Mouse (Mus musculus) CH12.LX (cell line): ENCODE measurements at regions not wholly inside any gene's neighbourhood (a gene's known extent, or its start where the extent isn't known, plus 50 kb on each side); places are given as distances from the start of the nearest gene placed in this dataset.

Experiments
- DNase-seq: peaks from one replicate; pipeline ENCODE4 v3.0.0-alpha.2; 2013; ENCODE audit errors: extremely low read depth
- H3K27ac ChIP-seq: 2 replicates; pipeline ENCODE4 v1.5.1; 2012; ENCODE audit warnings: low read depth, mild to moderate bottlenecking, control low read depth, moderate library complexity; ENCODE audit not compliant: insufficient read depth
- H3K27me3 ChIP-seq: replicated peaks from 2 replicates; pipeline ENCODE3; 2012; ENCODE audit warnings: inconsistent platforms
- H3K36me3 ChIP-seq, 2 experiments: replicated peaks in 1 of 2; 2 replicates each; pipeline versions ENCODE3 to v1.6.1; 2012; ENCODE audit warnings: inconsistent platforms in 1 of 2, low read length in 1 of 2, mild to moderate bottlenecking in 1 of 2, mixed read lengths in 1 of 2, moderate library complexity in 1 of 2; ENCODE audit not compliant: control insufficient read depth in 1 of 2, insufficient read depth in 1 of 2
- H3K4me1 ChIP-seq, 2 experiments: 2 replicates each; pipeline ENCODE4 v1.6.1; 2012; ENCODE audit warnings: inconsistent platforms in 1 of 2, moderate library complexity in 1 of 2; ENCODE audit not compliant: insufficient read depth in 2 of 2, control insufficient read depth in 1 of 2
- H3K4me2 ChIP-seq: 2 replicates; pipeline ENCODE4 v1.6.1; 2012; ENCODE audit warnings: low read depth, mild to moderate bottlenecking, control low read depth; ENCODE audit not compliant: poor library complexity, insufficient read depth, severe bottlenecking
- H3K4me3 ChIP-seq, 3 experiments: fragments of 150-350 bp in 1 of 3; sonication (generic) in 1 of 3; replicated peaks in 1 of 3; 2 replicates each; pipeline versions ENCODE3 to v1.5.1; 2011 to 2012; ENCODE audit warnings: low read depth in 2 of 3, low read length in 2 of 3, mild to moderate bottlenecking in 2 of 3, moderate library complexity in 2 of 3, control low read depth in 1 of 3, improper control_type of control experiment in 1 of 3, inconsistent platforms in 1 of 3, mixed read lengths in 1 of 3; ENCODE audit not compliant: poor library complexity in 1 of 3
- H3K79me2 ChIP-seq: replicated peaks from 2 replicates; pipeline ENCODE4 v1.6.1; 2012; ENCODE audit warnings: mild to moderate bottlenecking, moderate library complexity; ENCODE audit not compliant: control insufficient read depth, poor library complexity, insufficient read depth, severe bottlenecking; ENCODE audit errors: extremely low read depth
- H3K9ac ChIP-seq: 2 replicates; pipeline ENCODE4 v1.6.1; 2012; ENCODE audit warnings: low read depth, mild to moderate bottlenecking, control low read depth, moderate library complexity; ENCODE audit not compliant: insufficient read depth
- H3K9me3 ChIP-seq: replicated peaks from 2 replicates; pipeline ENCODE3; 2012; ENCODE audit warnings: low read length, inconsistent platforms, mixed read lengths
- BHLHE40 ChIP-seq: IDR thresholded peaks from 2 replicates; pipeline ENCODE4 v1.6.1; 2011; ENCODE audit warnings: mild to moderate bottlenecking, low read depth, low read length, improper control_type of control experiment
- CHD1 ChIP-seq: IDR thresholded peaks from 2 replicates; pipeline ENCODE4 v1.6.1; 2012; ENCODE audit warnings: low read depth, low read length, improper control_type of control experiment, inconsistent platforms
- CHD2 ChIP-seq: IDR thresholded peaks from 2 replicates; pipeline ENCODE4 v1.6.1; 2011; ENCODE audit warnings: low read length, improper control_type of control experiment
- CTCF ChIP-seq, 2 experiments: IDR thresholded peaks in 1 of 2; conservative IDR thresholded peaks in 1 of 2; 2 replicates each; pipeline ENCODE4 v1.5.1; 2011 to 2012; ENCODE audit warnings: low read depth in 2 of 2, low read length in 2 of 2, improper control_type of control experiment in 1 of 2, inconsistent platforms in 1 of 2, mild to moderate bottlenecking in 1 of 2, moderate library complexity in 1 of 2
- E2F4 ChIP-seq: IDR thresholded peaks from 2 replicates; pipeline ENCODE4 v1.6.1; 2011; ENCODE audit warnings: low read depth, low read length, improper control_type of control experiment; ENCODE audit not compliant: insufficient replicate concordance
- ELF1 ChIP-seq: IDR thresholded peaks from 2 replicates; pipeline ENCODE4 v1.6.1; 2014; ENCODE audit warnings: low read depth, mild to moderate bottlenecking, inconsistent platforms, low read length, improper control_type of control experiment
- ETS1 ChIP-seq: conservative IDR thresholded peaks from 2 replicates; pipeline ENCODE4 v1.6.1; 2012; ENCODE audit warnings: low read depth, mild to moderate bottlenecking, inconsistent platforms, low read length, improper control_type of control experiment, moderate library complexity
- GABPA ChIP-seq: IDR thresholded peaks from 2 replicates; pipeline ENCODE4 v1.6.1; 2012; ENCODE audit warnings: low read depth, low read length, improper control_type of control experiment, inconsistent platforms; ENCODE audit not compliant: insufficient replicate concordance
- JUN ChIP-seq: IDR thresholded peaks from 2 replicates; pipeline ENCODE4 v1.6.1; 2011; ENCODE audit warnings: low read depth, mild to moderate bottlenecking, low read length, improper control_type of control experiment, moderate library complexity; ENCODE audit not compliant: insufficient read depth
- JUND ChIP-seq: conservative IDR thresholded peaks from 2 replicates; pipeline ENCODE4 v1.6.1; 2011; ENCODE audit warnings: low read depth, low read length, improper control_type of control experiment
- MAFK ChIP-seq: IDR thresholded peaks from 2 replicates; pipeline ENCODE4 v1.6.1; 2011; ENCODE audit warnings: low read length, improper control_type of control experiment; ENCODE audit not compliant: insufficient replicate concordance
- MAX ChIP-seq: IDR thresholded peaks from 2 replicates; pipeline ENCODE4 v1.6.1; 2011; ENCODE audit warnings: low read length, improper control_type of control experiment
- MAZ ChIP-seq: IDR thresholded peaks from 2 replicates; pipeline ENCODE4 v1.6.1; 2012; ENCODE audit warnings: low read depth, mild to moderate bottlenecking, inconsistent platforms, low read length, improper control_type of control experiment, moderate library complexity
- MEF2A ChIP-seq: IDR thresholded peaks from 2 replicates; pipeline ENCODE4 v1.6.1; 2014; ENCODE audit warnings: low read depth, mild to moderate bottlenecking, inconsistent platforms, low read length, improper control_type of control experiment, borderline replicate concordance
- MXI1 ChIP-seq: IDR thresholded peaks from 2 replicates; pipeline ENCODE4 v1.6.1; 2011; ENCODE audit warnings: mild to moderate bottlenecking, low read depth, low read length, improper control_type of control experiment
- NRF1 ChIP-seq: IDR thresholded peaks from 2 replicates; pipeline ENCODE4 v1.6.1; 2014; ENCODE audit warnings: low read depth, mild to moderate bottlenecking, inconsistent platforms, low read length, improper control_type of control experiment, moderate library complexity
- PAX5 ChIP-seq: IDR thresholded peaks from 2 replicates; pipeline ENCODE4 v1.6.1; 2012; ENCODE audit warnings: low read length, inconsistent platforms, mixed read lengths
- POLR2A ChIP-seq: IDR thresholded peaks from 2 replicates; pipeline ENCODE4 v1.6.1; 2011; ENCODE audit warnings: low read depth, mild to moderate bottlenecking, improper control_type of control experiment, low read length
- RAD21 ChIP-seq: IDR thresholded peaks from 2 replicates; pipeline ENCODE4 v1.6.1; 2011; ENCODE audit warnings: low read depth, mild to moderate bottlenecking, low read length, improper control_type of control experiment, moderate library complexity
- RCOR1 ChIP-seq: conservative IDR thresholded peaks from 2 replicates; pipeline ENCODE4 v1.6.1; 2012; ENCODE audit warnings: low read depth, mild to moderate bottlenecking, inconsistent platforms, low read length, improper control_type of control experiment
- SIN3A ChIP-seq: IDR thresholded peaks from 2 replicates; pipeline ENCODE4 v1.6.1; 2012; ENCODE audit warnings: low read length, improper control_type of control experiment, inconsistent platforms
- SMC3 ChIP-seq: IDR thresholded peaks from 2 replicates; pipeline ENCODE4 v1.6.1; 2011; ENCODE audit warnings: low read depth, low read length, improper control_type of control experiment
- TBP ChIP-seq: conservative IDR thresholded peaks from 2 replicates; pipeline ENCODE4 v1.6.1; 2011; ENCODE audit warnings: low read depth, low read length, improper control_type of control experiment
- TCF12 ChIP-seq: IDR thresholded peaks from 2 replicates; pipeline ENCODE4 v1.6.1; 2014; ENCODE audit warnings: low read depth, mild to moderate bottlenecking, inconsistent platforms, low read length, improper control_type of control experiment
- UBTF ChIP-seq: IDR thresholded peaks from 2 replicates; pipeline ENCODE4 v1.6.1; 2012; ENCODE audit warnings: low read depth, mild to moderate bottlenecking, inconsistent platforms, low read length, improper control_type of control experiment, moderate library complexity
- USF1 ChIP-seq: IDR thresholded peaks from 2 replicates; pipeline ENCODE4 v1.6.1; 2014; ENCODE audit warnings: low read depth, mild to moderate bottlenecking, inconsistent platforms, low read length, improper control_type of control experiment
- USF2 ChIP-seq: conservative IDR thresholded peaks from 2 replicates; pipeline ENCODE4 v1.6.1; 2011; ENCODE audit warnings: low read depth, low read length, improper control_type of control experiment
- ZC3H11A ChIP-seq: IDR thresholded peaks from 2 replicates; pipeline ENCODE4 v1.6.1; 2012; ENCODE audit warnings: low read depth, mild to moderate bottlenecking, inconsistent platforms, low read length, improper control_type of control experiment
- dilution Hi-C: fragments of 300-500 bp; cut with MboI; formaldehyde crosslinking; loops from 2 replicates; pipeline ENCODE4 v1.14.3; 2020; ENCODE audit warnings: low sequenced_read_pairs; ENCODE audit not compliant: extremely low pct_unique_long_range_greater_than_20kb, extremely low pct_ligation_motif_present
- in situ Hi-C: fragments of 300-500 bp; cut with MboI; formaldehyde crosslinking; loops from 3 replicates; pipeline ENCODE4 v1.14.3; 2019; ENCODE audit warnings: low sequenced_read_pairs, low pct_ligation_motif_present, low pct_unique_long_range_greater_than_20kb, mixed read lengths

DNA sequence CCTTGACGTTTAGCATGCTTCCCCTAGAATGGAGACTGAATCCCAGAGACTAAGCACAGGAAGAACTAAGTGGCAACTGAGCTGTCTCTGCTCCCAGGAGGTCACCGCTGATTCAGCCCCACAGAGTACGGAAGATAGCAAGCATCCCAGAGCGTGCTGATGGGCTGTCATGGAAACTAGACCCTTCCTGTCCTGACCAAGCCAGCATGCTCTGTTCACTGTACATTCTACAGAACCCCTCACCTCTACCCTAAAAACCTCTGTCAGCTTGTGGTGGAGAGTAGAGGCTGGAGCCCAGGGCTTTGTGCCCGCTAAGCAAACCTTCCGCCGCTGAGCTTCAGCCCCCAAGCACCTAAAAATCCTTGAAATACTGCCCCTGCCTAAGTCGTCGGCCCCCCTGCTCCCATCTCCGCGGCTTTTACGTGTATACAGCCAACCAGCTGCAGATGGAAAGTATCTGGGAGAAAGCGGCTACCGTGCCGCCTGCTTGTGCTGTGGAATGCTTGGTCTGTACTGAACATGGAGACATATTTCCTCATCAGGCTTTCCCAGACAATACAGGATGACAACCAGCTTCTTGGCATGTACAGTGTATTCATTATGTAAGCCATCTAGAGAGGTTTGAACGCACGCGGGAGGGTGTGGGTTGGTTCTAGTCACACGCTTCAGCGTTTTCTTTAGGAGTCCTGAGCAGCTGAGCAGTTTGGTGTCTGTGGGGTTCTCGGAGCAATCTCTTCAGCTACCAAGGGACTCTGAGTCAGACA, 237.1 kb downstream of the Tshz3 start:
- Histone ChIP-seq H3K4me1 (no peaks in the 10 kb centered on the region), H3K4me3 (no peak overlapping the region), H3K27me3 (no peaks in the 10 kb centered on the region), H3K79me2 (no peaks in the 10 kb centered on the region), H3K36me3 (no peaks in the 10 kb centered on the region)
- no peak for DNase-seq
- TF ChIP-seq MEF2A (no peak), ZC3H11A (no peak), RCOR1 (no peak), UBTF (no peak), USF1 (no peak), GABPA (no peak), TBP (no peak), NRF1 (no peak), POLR2A (no peak), MAFK (no peak), MAX (no peak), E2F4 (no peak), RAD21 (no peak), TCF12 (no peak), SMC3 (no peak), MAZ (no peak)
- TF ChIP-seq, all 38 proteins: peak for 0
- Histone ChIP-seq H3K4me2 (no peak overlapping the region), H3K27ac (no peak overlapping the region), H3K9me3 (peaks cover 86% of the 10 kb centered on the region), H3K9ac (no peak overlapping the region)
- in situ Hi-C loops (no loop called here), dilution Hi-C loops (no loop called here)

DNA sequence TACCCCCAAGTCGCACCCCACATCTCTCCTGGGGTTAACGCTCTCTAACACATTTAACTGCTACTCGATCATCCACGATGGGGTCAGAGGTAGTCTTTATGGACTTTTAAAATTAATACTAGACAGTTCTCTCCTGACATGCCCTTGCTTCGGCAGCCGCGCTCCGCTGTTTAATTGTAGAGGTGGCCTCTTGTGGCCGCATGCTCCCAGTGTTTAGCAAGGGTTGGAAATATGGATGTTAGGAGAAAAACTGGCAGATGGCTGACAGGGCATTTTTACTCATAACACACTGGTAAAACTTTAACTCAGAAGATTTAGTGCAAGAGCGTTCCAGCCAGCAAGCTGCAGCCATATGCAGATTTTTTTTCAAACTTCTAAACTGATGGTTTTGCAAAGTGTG, 242.7 kb downstream of the Tshz3 start:
- H3K79me2 ChIP-seq, result no peaks in the 10 kb centered on the region
- no peak overlapping the region for H3K9ac ChIP-seq
- H3K4me2 ChIP-seq, result no peak overlapping the region
- dilution Hi-C loops, result no loop called here
- no peaks in the 10 kb centered on the region for H3K36me3 ChIP-seq
- no peak overlapping the region for H3K27ac ChIP-seq
- no peaks in the 10 kb centered on the region for H3K4me1 ChIP-seq
- H3K27me3 ChIP-seq, result no peaks in the 10 kb centered on the region
- no peak for TF ChIP-seq SIN3A
- no peak for TF ChIP-seq TCF12
- no peak for TF ChIP-seq CTCF (conservative IDR thresholded peaks at IDR 0.05 in 1 of 2, IDR thresholded peaks at IDR 0.05 in 1 of 2; ENCODE audit: low read depth in 2 of 2, low read length in 2 of 2)
- TF ChIP-seq PAX5, result no peak
- no peak for TF ChIP-seq MXI1
- no peak for TF ChIP-seq GABPA
- TF ChIP-seq ZC3H11A, result no peak
- TF ChIP-seq BHLHE40, result no peak
- TF ChIP-seq JUN, result no peak
- TF ChIP-seq NRF1, result no peak
- no peak for TF ChIP-seq CHD1
- TF ChIP-seq MAZ, result no peak
- no peak for TF ChIP-seq MAX
- TF ChIP-seq USF2, result no peak
- TF ChIP-seq JUND, result no peak
- no peak for TF ChIP-seq CHD2
- no peak for TF ChIP-seq ELF1
- TF ChIP-seq ETS1, result no peak
- TF ChIP-seq MAFK, result no peak
- H3K9me3 ChIP-seq, result peaks cover 77% of the 10 kb centered on the region
- no peak for DNase-seq
- no peak overlapping the region for H3K4me3 ChIP-seq
- in situ Hi-C loops, result no loop called here
